ENCODE assay signal across 14 mouse cellular contexts in genomic region chr4:97602579-97602978, GRCm38 (mm10).
A peak's percentile ranks its signal among the peaks of the same experiment; 100 is the strongest.
DNase-seq lines count a peak whose midpoint lies in the region; ATAC-seq and TF ChIP-seq lines count a peak whose summit lies in the region.
"Had no signal": no experiment of that assay in that cellular context is flagged by ENCODE, and none has a peak within 500 bp of the region (broad histone marks: within the 10 kb centered on the region; RNA-seq: fewer than 3 reads in every experiment).

No protein-coding gene starts in this region.

- TF ChIP-seq POLR2A in MEL (IDR thresholded peaks at IDR 0.05; ENCODE audit: control insufficient read depth in 1 of 2, insufficient read depth in 1 of 2, low read depth in 1 of 2, low read length in 2 of 2, poor library complexity in 1 of 2) = no peak

- TF ChIP-seq CTCF in MEL (IDR thresholded peaks at IDR 0.05 in 2 of 3, conservative IDR thresholded peaks at IDR 0.05 in 1 of 3; ENCODE audit: control insufficient read depth in 1 of 3, insufficient read depth in 1 of 3, low read depth in 2 of 3, low read length in 3 of 3, poor library complexity in 1 of 3, severe bottlenecking in 1 of 3) = no peak

- TF ChIP-seq RAD21 in MEL (IDR thresholded peaks at IDR 0.05; ENCODE audit: low read depth, low read length) = no peak

- H3K9ac ChIP-seq in forebrain, embryonic 14.5 days (ENCODE audit: low read length) = no peak overlapping the region
- H3K9ac ChIP-seq in MEL (ENCODE audit: control insufficient read depth, low read depth, low read length, poor library complexity, severe bottlenecking) = no peak overlapping the region
- no peak overlapping the region for H3K9ac ChIP-seq in heart, embryonic 13.5 days
- no peak overlapping the region for H3K9ac ChIP-seq in kidney, embryonic 14.5 days (ENCODE audit: low read depth, low read length)
- H3K9ac ChIP-seq: limb, embryonic 15.5 days had no signal

- H3K27ac ChIP-seq in forebrain, embryonic 14.5 days (ENCODE audit: low read depth, low read length) = 0 out of 2 replicates have a peak overlapping the region, but pooled peaks have one; percentile 15
- H3K27ac ChIP-seq in forebrain, embryonic 10.5 days = no peak overlapping the region
- no peak overlapping the region for H3K27ac ChIP-seq in MEL (ENCODE audit: control insufficient read depth, low read depth, low read length)
- peak overlapping the region; percentile 71 for H3K27ac ChIP-seq in heart, embryonic 13.5 days (replicated peaks)
- no peak overlapping the region for H3K27ac ChIP-seq in kidney, embryonic 14.5 days (ENCODE audit: low read depth, low read length)
- H3K27ac ChIP-seq: gastrocnemius, adult 2 months; hindbrain, embryonic 10.5 days; limb, embryonic 15.5 days; stomach, postnatal 0 days had no signal

- DNase-seq in forebrain, embryonic 14.5 days (ENCODE audit: low spot score) = peak; percentile 81
- no peak for DNase-seq in forebrain, embryonic 10.5 days (ENCODE audit: extremely low spot score, low spot score)
- peak; percentile 45 for DNase-seq in 3134 (ENCODE audit: extremely low read depth, insufficient read length, low spot score)
- DNase-seq in MEL (ENCODE audit: low read depth, low spot score) = peak; percentile 51
- DNase-seq: gastrocnemius, adult 2 months had no signal

- H3K4me2 ChIP-seq in forebrain, embryonic 14.5 days (ENCODE audit: low read length) = no peak overlapping the region
- no peak overlapping the region for H3K4me2 ChIP-seq in heart, embryonic 13.5 days
- H3K4me2 ChIP-seq in kidney, embryonic 14.5 days (replicated peaks; ENCODE audit: low read depth, low read length) = no peak overlapping the region
- H3K4me2 ChIP-seq: limb, embryonic 15.5 days had no signal

- TF ChIP-seq EP300 in MEL (IDR thresholded peaks at IDR 0.05; ENCODE audit: low read depth in 1 of 2, low read length in 2 of 2) = peak; percentile 27 to 42; a peak in 2 of 4 replicates

- H3K27me3 ChIP-seq in forebrain, embryonic 14.5 days (replicated peaks; ENCODE audit: control insufficient read depth, insufficient read depth, low read length) = no peaks in the 10 kb centered on the region
- H3K27me3 ChIP-seq in forebrain, embryonic 10.5 days (ENCODE audit: poor library complexity, severe bottlenecking) = no peaks in the 10 kb centered on the region
- H3K27me3 ChIP-seq in MEL (ENCODE audit: control insufficient read depth in 1 of 2, insufficient read depth in 2 of 2, low read length in 2 of 2) = no peaks in the 10 kb centered on the region
- no peaks in the 10 kb centered on the region for H3K27me3 ChIP-seq in heart, embryonic 13.5 days (replicated peaks)
- H3K27me3 ChIP-seq in kidney, embryonic 14.5 days (ENCODE audit: control insufficient read depth, insufficient read depth, low read length) = no peaks in the 10 kb centered on the region
- H3K27me3 ChIP-seq: limb, embryonic 15.5 days; megakaryocyte, embryonic 14.5 days had no signal

- H3K4me1 ChIP-seq in forebrain, embryonic 14.5 days (ENCODE audit: control insufficient read depth, insufficient read depth, low read length) = peaks cover 18% of the 10 kb centered on the region
- peaks cover 22% of the 10 kb centered on the region for H3K4me1 ChIP-seq in forebrain, embryonic 10.5 days
- H3K4me1 ChIP-seq in MEL (ENCODE audit: control insufficient read depth in 1 of 2, insufficient read depth in 2 of 2, low read length in 2 of 2) = peaks cover 6 to 22% of the 10 kb centered on the region in 2 experiments; a peak in 3 of 4 replicates
- H3K4me1 ChIP-seq in heart, embryonic 13.5 days = peaks cover 39% of the 10 kb centered on the region
- H3K4me1 ChIP-seq in kidney, embryonic 14.5 days (ENCODE audit: control insufficient read depth, insufficient read depth, low read length) = no peaks in the 10 kb centered on the region

- ATAC-seq in forebrain, embryonic 14.5 days = peak; percentile 70
- ATAC-seq in heart, embryonic 13.5 days (ENCODE audit: extremely low read depth, insufficient number of reproducible peaks, low FRiP score, low TSS enrichment) = no peak
- ATAC-seq in kidney, embryonic 14.5 days (ENCODE audit: low FRiP score, low TSS enrichment) = no peak
- no peak for ATAC-seq in erythroid progenitor cell, adult 5-6 weeks (replicated peaks; ENCODE audit: low FRiP score, poor library complexity, severe bottlenecking)
- ATAC-seq: intestine, postnatal 0 days had no signal

- no peaks in the 10 kb centered on the region for H3K9me3 ChIP-seq in forebrain, embryonic 14.5 days (replicated peaks; ENCODE audit: control insufficient read depth, low read length)
- H3K9me3 ChIP-seq in forebrain, embryonic 10.5 days = no peaks in the 10 kb centered on the region
- no peaks in the 10 kb centered on the region for H3K9me3 ChIP-seq in MEL (replicated peaks; ENCODE audit: insufficient read depth, low read length)
- H3K9me3 ChIP-seq in heart, embryonic 13.5 days = no peaks in the 10 kb centered on the region
- no peaks in the 10 kb centered on the region for H3K9me3 ChIP-seq in kidney, embryonic 14.5 days (ENCODE audit: control insufficient read depth, low read length)
- H3K9me3 ChIP-seq: hindbrain, embryonic 10.5 days; limb, embryonic 15.5 days; megakaryocyte, embryonic 14.5 days had no signal

- H3K79me2 ChIP-seq in MEL (ENCODE audit: control insufficient read depth, insufficient read depth, low read length, poor library complexity) = no peaks in the 10 kb centered on the region

- 49% methylated on average over 4 of the region's 4 CpGs for WGBS in forebrain, embryonic 14.5 days
- 78% methylated on average over 4 of the region's 4 CpGs for WGBS in forebrain, embryonic 10.5 days
- 26% methylated on average over 4 of the region's 4 CpGs for WGBS in heart, embryonic 13.5 days
- 79% methylated on average over 4 of the region's 4 CpGs for WGBS in kidney, embryonic 14.5 days

- no peak overlapping the region for H3K4me3 ChIP-seq in forebrain, embryonic 14.5 days (ENCODE audit: low read depth, low read length)
- no peak overlapping the region for H3K4me3 ChIP-seq in forebrain, embryonic 10.5 days
- H3K4me3 ChIP-seq in MEL (ENCODE audit: control insufficient read depth in 1 of 2, insufficient read depth in 1 of 2, low read depth in 2 of 2, low read length in 2 of 2) = no peak overlapping the region
- H3K4me3 ChIP-seq in heart, embryonic 13.5 days = no peak overlapping the region
- no peak overlapping the region for H3K4me3 ChIP-seq in kidney, embryonic 14.5 days (ENCODE audit: low read length)
- H3K4me3 ChIP-seq: gastrocnemius, adult 2 months; hindbrain, embryonic 10.5 days; limb, embryonic 15.5 days; megakaryocyte, embryonic 14.5 days; myocyte had no signal

- H3K36me3 ChIP-seq in forebrain, embryonic 14.5 days (ENCODE audit: control insufficient read depth, insufficient read depth, low read length) = no peaks in the 10 kb centered on the region
- H3K36me3 ChIP-seq in forebrain, embryonic 10.5 days (replicated peaks) = no peaks in the 10 kb centered on the region
- H3K36me3 ChIP-seq in MEL (ENCODE audit: control insufficient read depth in 1 of 2, insufficient read depth in 2 of 2, low read length in 2 of 2) = peaks cover 0 to 42% of the 10 kb centered on the region in 2 experiments; a peak in 2 of 4 replicates
- no peaks in the 10 kb centered on the region for H3K36me3 ChIP-seq in heart, embryonic 13.5 days
- no peaks in the 10 kb centered on the region for H3K36me3 ChIP-seq in kidney, embryonic 14.5 days (ENCODE audit: control insufficient read depth, insufficient read depth, low read length)
- H3K36me3 ChIP-seq: hindbrain, embryonic 10.5 days; limb, embryonic 15.5 days had no signal

TF ChIP-seq in MEL, 35 proteins besides CTCF, POLR2A, EP300 and RAD21:
- no peak for TF ChIP-seq ZNF384 (IDR thresholded peaks at IDR 0.05; ENCODE audit: low read depth, low read length)
- no peak for TF ChIP-seq MEF2A (IDR thresholded peaks at IDR 0.05; ENCODE audit: extremely low read depth, insufficient replicate concordance, low read depth, low read length, poor library complexity, severe bottlenecking)
- no peak for TF ChIP-seq ZC3H11A (IDR thresholded peaks at IDR 0.05; ENCODE audit: low read depth, low read length)
- peak; percentile 56; the same call in 1 of the 2 replicates for TF ChIP-seq RCOR1 (IDR thresholded peaks at IDR 0.05; ENCODE audit: low read depth, low read length)
- TF ChIP-seq ETS1 (IDR thresholded peaks at IDR 0.05; ENCODE audit: low read depth, low read length) = peak; percentile 46; the same call in 1 of the 2 replicates

Comparison
In these comparisons a context has a peak if more than half of its experiments do, and no peak if none do; other contexts are left out.
1. H3K27ac ChIP-seq: peak in forebrain, embryonic 14.5 days (single experiment) and heart, embryonic 13.5 days (single experiment); none in forebrain, embryonic 10.5 days (single experiment), MEL (single experiment) and kidney, embryonic 14.5 days (single experiment).